Mouse (Mus musculus) 416B (cell line): ENCODE measurements around the gene Dennd1b.

Source experiments
- DNase-seq: peaks from one replicate; pipeline ENCODE4 v3.0.0; 2011; ENCODE audit warnings: low read depth

Gene Dennd1b

GRCm38 (mm10) chr1:139192635-139193034 lies 229.4 kb downstream of the Dennd1b start:
- DNase-seq: no peak

GRCm38 (mm10) chr1:139194011-139194410 lies 230.8 kb downstream of the Dennd1b start:
- no peak for DNase-seq

GRCm38 (mm10) chr1:139194428-139195028 lies 231.3 kb downstream of the Dennd1b start:
- no peak for DNase-seq

- DNase-seq: no peak
Observed at GRCm38 (mm10) chr1:139203026-139203425, 239.8 kb downstream of the Dennd1b start.

GRCm38 (mm10) chr1:139206259-139206658 lies 243.0 kb downstream of the Dennd1b start:
- no peak for DNase-seq

- DNase-seq: no peak
Observed at GRCm38 (mm10) chr1:139209796-139210195, 246.6 kb downstream of the Dennd1b start.

GRCm38 (mm10) chr1:139210505-139210904 lies 247.3 kb downstream of the Dennd1b start:
- DNase-seq: no peak

- DNase-seq: no peak
Observed at GRCm38 (mm10) chr1:139215311-139215710, 252.1 kb downstream of the Dennd1b start.

- no peak for DNase-seq
Observed at GRCm38 (mm10) chr1:139223804-139224203, 260.6 kb downstream of the Dennd1b start.

- DNase-seq: no peak
Observed at GRCm38 (mm10) chr1:139224309-139224949, 261.2 kb downstream of the Dennd1b start.
